Mouse (Mus musculus) lung, embryonic 14.5 days (tissue): ENCODE results near the gene Sh3gl2. TPM values are rescaled to one million over a fixed set of nuclear protein-coding genes. Genes with fewer than 3 reads are reported as not detected.

Experiments used
- ATAC-seq: fragments of 200-750 bp; cut with Nextera tagmentation; 2 replicates; pipeline ENCODE4 v1.8.0; 2017; ENCODE audit warnings: mild to moderate bottlenecking, moderate TSS enrichment, moderate library complexity; ENCODE audit not compliant: insufficient read depth
- DNase-seq: peaks from one replicate; pipeline ENCODE4 v3.0.0-alpha.2; 2015
- H3K27ac ChIP-seq: fragments of 300-500 bp; sonication (generic); 2 replicates; pipeline ENCODE4 v1.5.1; 2014; ENCODE audit warnings: low read depth, mild to moderate bottlenecking, moderate library complexity
- H3K27me3 ChIP-seq: fragments of 300-500 bp; sonication (generic); 2 replicates; pipeline ENCODE4 v1.6.1; 2014; ENCODE audit warnings: low read length, control low read depth; ENCODE audit not compliant: insufficient read depth
- H3K36me3 ChIP-seq: fragments of 300-500 bp; sonication (generic); 2 replicates; pipeline ENCODE4 v1.6.1; 2014; ENCODE audit warnings: control low read depth; ENCODE audit not compliant: insufficient read depth
- H3K4me1 ChIP-seq: fragments of 300-500 bp; sonication (generic); 2 replicates; pipeline ENCODE4 v1.6.1; 2014; ENCODE audit warnings: antibody characterized with exemption, control low read depth; ENCODE audit not compliant: insufficient read depth
- H3K4me2 ChIP-seq: fragments of 300-500 bp; sonication (generic); 2 replicates; pipeline ENCODE4 v1.6.1; 2014; ENCODE audit warnings: mild to moderate bottlenecking
- H3K4me3 ChIP-seq: fragments of 300-500 bp; sonication (generic); 2 replicates; pipeline ENCODE4 v1.5.1; 2014; ENCODE audit warnings: low read depth, low read length
- H3K9ac ChIP-seq: fragments of 300-500 bp; sonication (generic); 2 replicates; pipeline ENCODE4 v1.6.1; 2014
- H3K9me3 ChIP-seq: fragments of 300-500 bp; sonication (generic); 2 replicates; pipeline ENCODE4 v1.6.1; 2016; ENCODE audit warnings: low read depth, low read length, control low read depth
- CTCF ChIP-seq: IDR thresholded peaks from 2 replicates; pipeline ENCODE4 v1.5.1; 2016; ENCODE audit warnings: antibody characterized with exemption, low read depth
- WGBS: fragments of 180-500 bp; shearing (Covaris S2); extraction: QIAGEN DNeasy Blood & Tissue Kit; methylation state at CpG from one replicate; pipeline ENCODE4 v1.1.7; 2014; 5-methylcytosine and 5-hydroxymethylcytosine counted together
- polyA plus RNA-seq: library from polyadenylated mRNA; unstranded; fragments of >200 nt; fragmentation: Nextera tagmentation; extraction: Ambion mirVana; gene quantifications from 2 replicates; pipeline ENCODE4 v1.2.1, GENCODE M21; 2014

Sh3gl2 gene
- polyA plus RNA-seq, 1 experiment from 2014 or later, result 7.1 TPM

- peak; percentile 42 for DNase-seq
- H3K4me1 ChIP-seq, result no peaks in the 10 kb centered on the region
- no peaks in the 10 kb centered on the region for H3K9me3 ChIP-seq
- H3K27ac ChIP-seq, result no peak overlapping the region
- no peak for ATAC-seq
- no peak overlapping the region for H3K4me2 ChIP-seq
- no peaks in the 10 kb centered on the region for H3K36me3 ChIP-seq
- no peak overlapping the region for H3K4me3 ChIP-seq
- TF ChIP-seq CTCF, result no peak
- no peaks in the 10 kb centered on the region for H3K27me3 ChIP-seq
- H3K9ac ChIP-seq, result no peak overlapping the region
- 28% methylated on average over 3 of the region's 3 CpGs for WGBS
These were observed 300.8 kb downstream of the Sh3gl2 start for GRCm38 (mm10) chr4:85505718-85506117.

GRCm38 (mm10) chr4:85506976-85507375, 302.1 kb downstream of the Sh3gl2 start:
- no peaks in the 10 kb centered on the region for H3K36me3 ChIP-seq
- DNase-seq (no peak), ATAC-seq (no peak)
- H3K4me3 ChIP-seq, result no peak overlapping the region
- TF ChIP-seq CTCF, result no peak
- no peaks in the 10 kb centered on the region for H3K4me1 ChIP-seq
- 76% methylated on average over 2 of the region's 2 CpGs for WGBS
- H3K27ac ChIP-seq, result no peak overlapping the region
- no peaks in the 10 kb centered on the region for H3K27me3 ChIP-seq
- H3K9ac ChIP-seq, result no peak overlapping the region
- no peaks in the 10 kb centered on the region for H3K9me3 ChIP-seq
- H3K4me2 ChIP-seq, result no peak overlapping the region

- 36% methylated on average over 5 of the region's 5 CpGs for WGBS
- DNase-seq, result peak; percentile 27
These were observed 302.6 kb downstream of the Sh3gl2 start for GRCm38 (mm10) chr4:85507491-85507890.

GRCm38 (mm10) chr4:85513288-85513687, 308.4 kb downstream of the Sh3gl2 start:
- peak overlapping the region; percentile 63; the same call in 1 of the 2 replicates for H3K27ac ChIP-seq
- H3K4me1 ChIP-seq, result 0 out of 2 replicates have a peak, but pooled peaks cover 5% of the 10 kb centered on the region
- ATAC-seq (peak; percentile 76), DNase-seq (peak; percentile 91)
- peak overlapping the region; percentile 54; the same call in 1 of the 2 replicates for H3K9ac ChIP-seq
- H3K4me3 ChIP-seq, result peak overlapping the region; percentile 52
- H3K9me3 ChIP-seq, result no peaks in the 10 kb centered on the region
- H3K36me3 ChIP-seq, result no peaks in the 10 kb centered on the region
- 11% methylated on average over 7 of the region's 7 CpGs for WGBS
- H3K27me3 ChIP-seq, result peaks cover 5% of the 10 kb centered on the region; the same call in 1 of the 2 replicates
- peak overlapping the region; percentile 97 for H3K4me2 ChIP-seq
- TF ChIP-seq CTCF, result no peak

More at GRCm38 (mm10) chr4:85507491-85507890, 302.6 kb downstream of the Sh3gl2 start:
- no peak for TF ChIP-seq CTCF
- Histone ChIP-seq H3K4me2 (no peak overlapping the region), H3K27me3 (no peaks in the 10 kb centered on the region), H3K9me3 (no peaks in the 10 kb centered on the region), H3K4me1 (no peaks in the 10 kb centered on the region), H3K9ac (no peak overlapping the region), H3K27ac (no peak overlapping the region), H3K4me3 (no peak overlapping the region), H3K36me3 (no peaks in the 10 kb centered on the region)
- ATAC-seq, result no peak

GRCm38 (mm10) chr4:85513792-85514191, 308.9 kb downstream of the Sh3gl2 start, which contains the start of gene Adamtsl1:
Gene Adamtsl1 (plus strand): TSS chr4:85514172.
- Histone ChIP-seq H3K27ac (peak within 1 kb of the TSS; percentile 63), H3K9me3 (no peaks in the 10 kb centered on the region), H3K36me3 (no peaks in the 10 kb centered on the region), H3K4me1 (0 out of 2 replicates have a peak, but pooled peaks cover 5% of the 10 kb centered on the region), H3K27me3 (peaks cover 5% of the 10 kb centered on the region; the same call in 1 of the 2 replicates), H3K4me2 (peak within 1 kb of the TSS; percentile 97), H3K4me3 (peak within 1 kb of the TSS; percentile 52), H3K9ac (peak within 1 kb of the TSS; percentile 54)
- ATAC-seq (peak; percentile 57), DNase-seq (no peak)
- 1% methylated on average over 9 of the region's 9 CpGs for WGBS
- no peak for TF ChIP-seq CTCF

- TF ChIP-seq CTCF, result peak; percentile 63
- DNase-seq (peak; percentile 79), ATAC-seq (peak; percentile 93)
- peak overlapping the region; percentile 52 for H3K4me3 ChIP-seq
- no peaks in the 10 kb centered on the region for H3K9me3 ChIP-seq
- H3K4me1 ChIP-seq, result 0 out of 2 replicates have a peak, but pooled peaks cover 5% of the 10 kb centered on the region
- H3K36me3 ChIP-seq, result no peaks in the 10 kb centered on the region
- peak overlapping the region; percentile 54 for H3K9ac ChIP-seq
- peak overlapping the region; percentile 18; the same call in 1 of the 2 replicates for H3K27ac ChIP-seq
- under 1% methylated on average over 33 of the region's 33 CpGs for WGBS
- peak overlapping the region; percentile 97 for H3K4me2 ChIP-seq
- peaks cover 5% of the 10 kb centered on the region; the same call in 1 of the 2 replicates for H3K27me3 ChIP-seq
These were observed 309.3 kb downstream of the Sh3gl2 start for GRCm38 (mm10) chr4:85514205-85514681.

GRCm38 (mm10) chr4:85526966-85527566, 322.1 kb downstream of the Sh3gl2 start:
- Histone ChIP-seq H3K4me3 (no peak overlapping the region), H3K36me3 (no peaks in the 10 kb centered on the region), H3K9ac (no peak overlapping the region), H3K9me3 (no peaks in the 10 kb centered on the region), H3K27me3 (no peaks in the 10 kb centered on the region), H3K4me2 (no peak overlapping the region), H3K27ac (no peak overlapping the region), H3K4me1 (no peaks in the 10 kb centered on the region)
- ATAC-seq (no peak), DNase-seq (no peak)
- WGBS, result 82% methylated on average over 7 of the region's 7 CpGs
- no peak for TF ChIP-seq CTCF
